Mouse (Mus musculus) stomach, embryonic 16.5 days (tissue): ENCODE measurements around the gene Rps19. TPM values are rescaled to one million over a fixed set of nuclear protein-coding genes. Genes with fewer than 3 reads are reported as not detected.
"Not testable (repeated sequence)": the region's sequence is repeated elsewhere in the genome, so short reads cannot be mapped to it uniquely, and the experiment has no call there.

Experiments used
- ATAC-seq: fragments of 200-750 bp; cut with Nextera tagmentation; 2 replicates; pipeline ENCODE4 v1.8.0; 2017; ENCODE audit warnings: moderate number of reproducible peaks, moderate TSS enrichment; ENCODE audit not compliant: insufficient read depth, low FRiP score
- H3K27ac ChIP-seq: fragments of 300-500 bp; sonication (generic); 2 replicates; pipeline ENCODE4 v1.5.1; 2014; ENCODE audit warnings: low read length
- H3K27me3 ChIP-seq: fragments of 300-500 bp; sonication (generic); 2 replicates; pipeline ENCODE4 v1.6.1; 2014; ENCODE audit warnings: low read length, control low read depth, mixed read lengths; ENCODE audit not compliant: control insufficient read depth, insufficient read depth
- H3K36me3 ChIP-seq: fragments of 300-500 bp; sonication (generic); 2 replicates; pipeline ENCODE4 v1.6.1; 2014; ENCODE audit warnings: low read length; ENCODE audit not compliant: control insufficient read depth, insufficient read depth
- H3K4me1 ChIP-seq: fragments of 300-500 bp; sonication (generic); 2 replicates; pipeline ENCODE4 v1.6.1; 2014; ENCODE audit warnings: low read length, control low read depth, mixed read lengths; ENCODE audit not compliant: control insufficient read depth, insufficient read depth
- H3K4me2 ChIP-seq: fragments of 300-500 bp; sonication (generic); 2 replicates; pipeline ENCODE4 v1.6.1; 2014; ENCODE audit warnings: low read depth, low read length, mixed read lengths
- H3K4me3 ChIP-seq: fragments of 300-500 bp; sonication (generic); replicated peaks from 2 replicates; pipeline ENCODE4 v1.5.1; 2014; ENCODE audit warnings: mild to moderate bottlenecking, low read length
- H3K9ac ChIP-seq: fragments of 300-500 bp; sonication (generic); 2 replicates; pipeline ENCODE4 v1.6.1; 2014; ENCODE audit warnings: low read length
- H3K9me3 ChIP-seq: fragments of 300-500 bp; sonication (generic); replicated peaks from 2 replicates; pipeline ENCODE4 v1.6.1; 2016; ENCODE audit warnings: low read length, control low read depth; ENCODE audit not compliant: control insufficient read depth
- WGBS: fragments of 180-500 bp; shearing (Covaris S2); extraction: QIAGEN DNeasy Blood & Tissue Kit; methylation state at CpG from one replicate; pipeline ENCODE4 v1.1.7; 2014; 5-methylcytosine and 5-hydroxymethylcytosine counted together
- polyA plus RNA-seq: library from polyadenylated mRNA; unstranded; fragments of >200 nt; fragmentation: Nextera tagmentation; extraction: Ambion mirVana; gene quantifications from 2 replicates; pipeline ENCODE4 v1.2.1, GENCODE M21; 2015

Gene Rps19
- polyA plus RNA-seq, 1 experiment from 2014 or later: 2,375 TPM

- 24% methylated on average over 12 of the region's 12 CpGs for WGBS
- Histone ChIP-seq H3K27me3 (no peaks in the 10 kb centered on the region), H3K4me3 (peak overlapping the region; percentile 98), H3K4me1 (peaks cover 22% of the 10 kb centered on the region), H3K9ac (peak overlapping the region; percentile 100), H3K9me3 (no peaks in the 10 kb centered on the region), H3K4me2 (peak overlapping the region; percentile 80), H3K27ac (peak overlapping the region; percentile 89), H3K36me3 (peaks cover 21% of the 10 kb centered on the region)
- ATAC-seq: no peak
Measured at GRCm38 (mm10) chr7:24885468-24886307, 1.5 kb downstream of the Rps19 start.

- H3K9ac ChIP-seq: peak overlapping the region; percentile 100
- H3K27me3 ChIP-seq: no peaks in the 10 kb centered on the region
- peaks cover 21% of the 10 kb centered on the region for H3K36me3 ChIP-seq
- peak overlapping the region; percentile 98 for H3K4me3 ChIP-seq
- no peak for ATAC-seq
- no peaks in the 10 kb centered on the region for H3K9me3 ChIP-seq
- H3K4me1 ChIP-seq: peaks cover 22% of the 10 kb centered on the region
- H3K27ac ChIP-seq: no peak overlapping the region
- peak overlapping the region; percentile 80 for H3K4me2 ChIP-seq
- 51% methylated on average over 4 of the region's 4 CpGs for WGBS
Measured at GRCm38 (mm10) chr7:24886308-24886633, 2.1 kb downstream of the Rps19 start.

GRCm38 (mm10) chr7:24887096-24887495 is 2.9 kb downstream of the Rps19 start:
- Histone ChIP-seq H3K9me3 (no peaks in the 10 kb centered on the region), H3K4me1 (peaks cover 22% of the 10 kb centered on the region), H3K27me3 (no peaks in the 10 kb centered on the region), H3K4me2 (peak overlapping the region; percentile 80; the same call in 1 of the 2 replicates), H3K4me3 (peak overlapping the region; percentile 98; the same call in 1 of the 2 replicates), H3K27ac (no peak overlapping the region), H3K36me3 (peaks cover 21% of the 10 kb centered on the region), H3K9ac (peak overlapping the region; percentile 100)
- no peak for ATAC-seq
- 61% methylated on average over 4 of the region's 4 CpGs for WGBS

GRCm38 (mm10) chr7:24889431-24890220 is 5.5 kb downstream of the Rps19 start:
- peaks cover 21% of the 10 kb centered on the region for H3K36me3 ChIP-seq
- no peak overlapping the region for H3K4me3 ChIP-seq
- peaks cover 22% of the 10 kb centered on the region for H3K4me1 ChIP-seq
- H3K27ac ChIP-seq: 0 out of 2 replicates have a peak overlapping the region, but pooled peaks have one; percentile 34
- H3K9ac ChIP-seq: peak overlapping the region; percentile 10; the same call in 1 of the 2 replicates
- no peaks in the 10 kb centered on the region for H3K27me3 ChIP-seq
- no peaks in the 10 kb centered on the region for H3K9me3 ChIP-seq
- no peak for ATAC-seq
- WGBS: 76% methylated on average over 6 of the region's 6 CpGs
- no peak overlapping the region for H3K4me2 ChIP-seq

GRCm38 (mm10) chr7:24890281-24891216 is 6.4 kb downstream of the Rps19 start:
- 0 out of 2 replicates have a peak overlapping the region, but pooled peaks have one; percentile 34 for H3K27ac ChIP-seq
- H3K9me3 ChIP-seq: no peaks in the 10 kb centered on the region
- no peak overlapping the region for H3K4me2 ChIP-seq
- H3K36me3 ChIP-seq: peaks cover 21% of the 10 kb centered on the region
- WGBS: 30% methylated on average over 10 of the region's 10 CpGs
- H3K4me1 ChIP-seq: peaks cover 22% of the 10 kb centered on the region
- peak; percentile 67 for ATAC-seq
- peak overlapping the region; percentile 10; the same call in 1 of the 2 replicates for H3K9ac ChIP-seq
- H3K27me3 ChIP-seq: no peaks in the 10 kb centered on the region
- H3K4me3 ChIP-seq: no peak overlapping the region

GRCm38 (mm10) chr7:24891241-24892124 is 7.3 kb downstream of the Rps19 start:
- Histone ChIP-seq H3K36me3 (peaks cover 17% of the 10 kb centered on the region), H3K4me1 (peaks cover 12% of the 10 kb centered on the region), H3K27me3 (no peaks in the 10 kb centered on the region), H3K27ac (no peak overlapping the region), H3K9ac (no peak overlapping the region), H3K4me2 (no peak overlapping the region), H3K4me3 (no peak overlapping the region), H3K9me3 (no peaks in the 10 kb centered on the region)
- 63% methylated on average over 3 of the region's 3 CpGs for WGBS
- no peak for ATAC-seq

GRCm38 (mm10) chr7:24892125-24892583 is 8.0 kb downstream of the Rps19 start:
- ATAC-seq: no peak
- Histone ChIP-seq H3K4me3 (no peak overlapping the region), H3K27me3 (no peaks in the 10 kb centered on the region), H3K9ac (no peak overlapping the region), H3K27ac (no peak overlapping the region), H3K9me3 (no peaks in the 10 kb centered on the region), H3K4me1 (peaks cover 6% of the 10 kb centered on the region), H3K36me3 (peaks cover 13% of the 10 kb centered on the region), H3K4me2 (no peak overlapping the region)
- 52% methylated on average over 2 of the region's 2 CpGs for WGBS

- ATAC-seq, H3K27ac ChIP-seq: not testable (repeated sequence)
- 78% methylated on average over 2 of the region's 2 CpGs for WGBS
Measured at GRCm38 (mm10) chr7:24895749-24896148, 11.6 kb downstream of the Rps19 start.

More at GRCm38 (mm10) chr7:24895749-24896148, 11.6 kb downstream of the Rps19 start:
- not testable (repeated sequence) for H3K9me3 ChIP-seq, H3K4me3 ChIP-seq, H3K4me2 ChIP-seq, H3K27me3 ChIP-seq, H3K36me3 ChIP-seq, H3K9ac ChIP-seq, H3K4me1 ChIP-seq
